Mouse (Mus musculus): ENCODE measurements around the gene Fut8. TPM values are rescaled to one million over a fixed set of nuclear protein-coding genes. Genes with fewer than 3 reads are reported as not detected.

Gene Fut8
- polyA plus RNA-seq, 1 experiment from 2014 or later, result 10.1 TPM

GRCm38 (mm10) chr12:77206852-77207251 is 31.1 kb upstream of the Fut8 start:
- H3K4me2 ChIP-seq (replicated peaks; ENCODE audit: low read depth), result no peak overlapping the region
- no peaks in the 10 kb centered on the region for H3K9me3 ChIP-seq (ENCODE audit: control insufficient read depth)
- no peak overlapping the region for H3K4me3 ChIP-seq (ENCODE audit: low read depth, low read length)
- H3K27me3 ChIP-seq (replicated peaks; ENCODE audit: control insufficient read depth, insufficient read depth, low read length), result peaks cover 75% of the 10 kb centered on the region
- H3K27ac ChIP-seq (ENCODE audit: low read depth, low read length), result no peak overlapping the region
- no peak for ATAC-seq
- H3K9ac ChIP-seq (ENCODE audit: low read depth, low read length), result no peak overlapping the region
- no peaks in the 10 kb centered on the region for H3K36me3 ChIP-seq (ENCODE audit: control insufficient read depth, insufficient read depth)
- WGBS, result 80% methylated on average over 5 of the region's 5 CpGs
- TF ChIP-seq CTCF (IDR thresholded peaks at IDR 0.05; ENCODE audit: low read depth), result no peak
- no peaks in the 10 kb centered on the region; the same call in 1 of the 2 replicates for H3K4me1 ChIP-seq (replicated peaks; ENCODE audit: control insufficient read depth, insufficient read depth, low read length)

- no peak for ATAC-seq
- H3K9me3 ChIP-seq (ENCODE audit: control insufficient read depth), result no peaks in the 10 kb centered on the region
- no peaks in the 10 kb centered on the region; the same call in 1 of the 2 replicates for H3K4me1 ChIP-seq (replicated peaks; ENCODE audit: control insufficient read depth, insufficient read depth, low read length)
- peaks cover 74% of the 10 kb centered on the region for H3K27me3 ChIP-seq (replicated peaks; ENCODE audit: control insufficient read depth, insufficient read depth, low read length)
- no peak overlapping the region for H3K4me2 ChIP-seq (replicated peaks; ENCODE audit: low read depth)
- H3K36me3 ChIP-seq (ENCODE audit: control insufficient read depth, insufficient read depth), result no peaks in the 10 kb centered on the region
- no peak overlapping the region for H3K9ac ChIP-seq (ENCODE audit: low read depth, low read length)
- no peak for TF ChIP-seq CTCF (IDR thresholded peaks at IDR 0.05; ENCODE audit: low read depth)
- 78% methylated on average over 2 of the region's 2 CpGs for WGBS
- H3K27ac ChIP-seq (ENCODE audit: low read depth, low read length), result no peak overlapping the region
- H3K4me3 ChIP-seq (ENCODE audit: low read depth, low read length), result no peak overlapping the region
These were observed 29.9 kb upstream of the Fut8 start for GRCm38 (mm10) chr12:77208056-77208455.

GRCm38 (mm10) chr12:77208576-77209180 is 29.2 kb upstream of the Fut8 start:
- 66% methylated on average over 5 of the region's 5 CpGs for WGBS

GRCm38 (mm10) chr12:77211695-77212208 is 26.2 kb upstream of the Fut8 start:
- Histone ChIP-seq H3K4me2 (replicated peaks; ENCODE audit: low read depth) (no peak overlapping the region), H3K9me3 (ENCODE audit: control insufficient read depth) (no peaks in the 10 kb centered on the region), H3K9ac (ENCODE audit: low read depth, low read length) (no peak overlapping the region), H3K4me1 (replicated peaks; ENCODE audit: control insufficient read depth, insufficient read depth, low read length) (peaks cover 3% of the 10 kb centered on the region; the same call in 1 of the 2 replicates), H3K4me3 (ENCODE audit: low read depth, low read length) (no peak overlapping the region), H3K27ac (ENCODE audit: low read depth, low read length) (no peak overlapping the region), H3K27me3 (replicated peaks; ENCODE audit: control insufficient read depth, insufficient read depth, low read length) (peaks cover 56% of the 10 kb centered on the region), H3K36me3 (ENCODE audit: control insufficient read depth, insufficient read depth) (no peaks in the 10 kb centered on the region)
- no peak for TF ChIP-seq CTCF (IDR thresholded peaks at IDR 0.05; ENCODE audit: low read depth)
- ATAC-seq, result no peak
- WGBS, result 49% methylated on average over 7 of the region's 7 CpGs

More at GRCm38 (mm10) chr12:77208576-77209180, 29.2 kb upstream of the Fut8 start:
- TF ChIP-seq CTCF (IDR thresholded peaks at IDR 0.05; ENCODE audit: low read depth), result no peak
- ATAC-seq, result no peak; the same call in 1 of the 2 replicates
- Histone ChIP-seq H3K9ac (ENCODE audit: low read depth, low read length) (no peak overlapping the region), H3K4me1 (replicated peaks; ENCODE audit: control insufficient read depth, insufficient read depth, low read length) (no peaks in the 10 kb centered on the region; the same call in 1 of the 2 replicates), H3K9me3 (ENCODE audit: control insufficient read depth) (no peaks in the 10 kb centered on the region), H3K4me3 (ENCODE audit: low read depth, low read length) (no peak overlapping the region), H3K36me3 (ENCODE audit: control insufficient read depth, insufficient read depth) (no peaks in the 10 kb centered on the region), H3K27ac (ENCODE audit: low read depth, low read length) (no peak overlapping the region), H3K27me3 (replicated peaks; ENCODE audit: control insufficient read depth, insufficient read depth, low read length) (peaks cover 75% of the 10 kb centered on the region), H3K4me2 (replicated peaks; ENCODE audit: low read depth) (no peak overlapping the region)

- no peak for ATAC-seq
- Histone ChIP-seq H3K4me1 (replicated peaks; ENCODE audit: control insufficient read depth, insufficient read depth, low read length) (peaks cover 3% of the 10 kb centered on the region; the same call in 1 of the 2 replicates), H3K27me3 (replicated peaks; ENCODE audit: control insufficient read depth, insufficient read depth, low read length) (peaks cover 59% of the 10 kb centered on the region), H3K9ac (ENCODE audit: low read depth, low read length) (no peak overlapping the region), H3K36me3 (ENCODE audit: control insufficient read depth, insufficient read depth) (no peaks in the 10 kb centered on the region), H3K4me2 (replicated peaks; ENCODE audit: low read depth) (no peak overlapping the region), H3K9me3 (ENCODE audit: control insufficient read depth) (no peaks in the 10 kb centered on the region), H3K27ac (ENCODE audit: low read depth, low read length) (no peak overlapping the region), H3K4me3 (ENCODE audit: low read depth, low read length) (no peak overlapping the region)
- TF ChIP-seq CTCF (IDR thresholded peaks at IDR 0.05; ENCODE audit: low read depth), result no peak
- WGBS, result 59% methylated on average over 6 of the region's 6 CpGs
These were observed 23.9 kb upstream of the Fut8 start for GRCm38 (mm10) chr12:77213896-77214564.

GRCm38 (mm10) chr12:77214565-77214909 is 23.4 kb upstream of the Fut8 start:
- 90% methylated on average over 3 of the region's 3 CpGs for WGBS
- Histone ChIP-seq H3K9me3 (ENCODE audit: control insufficient read depth) (no peaks in the 10 kb centered on the region), H3K9ac (ENCODE audit: low read depth, low read length) (no peak overlapping the region), H3K4me1 (replicated peaks; ENCODE audit: control insufficient read depth, insufficient read depth, low read length) (peaks cover 3% of the 10 kb centered on the region; the same call in 1 of the 2 replicates), H3K36me3 (ENCODE audit: control insufficient read depth, insufficient read depth) (no peaks in the 10 kb centered on the region), H3K4me3 (ENCODE audit: low read depth, low read length) (no peak overlapping the region), H3K27ac (ENCODE audit: low read depth, low read length) (no peak overlapping the region), H3K4me2 (replicated peaks; ENCODE audit: low read depth) (no peak overlapping the region), H3K27me3 (replicated peaks; ENCODE audit: control insufficient read depth, insufficient read depth, low read length) (peaks cover 58% of the 10 kb centered on the region)
- no peak for TF ChIP-seq CTCF (IDR thresholded peaks at IDR 0.05; ENCODE audit: low read depth)
- ATAC-seq, result no peak

All from intestine, postnatal 0 days (tissue).